Mouse (Mus musculus) NIH3T3 (cell line): ENCODE measurements around the gene Cybrd1.

ENCODE experiments used
- DNase-seq: peaks from one replicate; pipeline ENCODE4 v3.0.0-alpha.2; 2012; ENCODE audit warnings: low read depth

The Cybrd1 gene

DNA sequence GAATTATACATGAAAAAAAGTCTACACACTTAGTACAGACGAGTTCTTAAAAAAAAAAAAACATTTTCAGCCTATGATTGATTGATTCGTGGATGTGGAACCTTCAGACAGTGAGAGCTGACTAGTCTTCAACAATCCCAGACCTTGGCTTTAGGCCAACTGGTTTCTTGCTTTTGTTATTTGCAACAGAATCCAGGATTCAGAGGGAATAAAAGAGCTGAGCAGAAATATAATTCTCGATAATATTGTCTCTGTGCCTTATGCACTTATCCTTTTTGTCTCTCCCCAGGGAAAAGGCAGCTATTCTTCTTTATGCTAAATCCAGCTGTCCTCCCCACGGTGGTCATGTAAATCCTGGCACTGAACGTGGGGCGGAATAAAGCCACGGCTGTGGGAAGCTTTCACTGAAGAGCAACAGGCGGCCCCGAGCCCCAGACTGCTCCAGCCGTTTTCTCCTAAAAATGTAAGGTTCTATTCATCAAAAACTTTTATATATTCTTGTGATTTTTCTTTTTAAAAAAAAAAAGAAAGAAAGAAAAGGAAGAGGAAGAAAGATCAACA lies 50.8 kb downstream of the Cybrd1 start:
- peak; percentile 33 for DNase-seq

DNA sequence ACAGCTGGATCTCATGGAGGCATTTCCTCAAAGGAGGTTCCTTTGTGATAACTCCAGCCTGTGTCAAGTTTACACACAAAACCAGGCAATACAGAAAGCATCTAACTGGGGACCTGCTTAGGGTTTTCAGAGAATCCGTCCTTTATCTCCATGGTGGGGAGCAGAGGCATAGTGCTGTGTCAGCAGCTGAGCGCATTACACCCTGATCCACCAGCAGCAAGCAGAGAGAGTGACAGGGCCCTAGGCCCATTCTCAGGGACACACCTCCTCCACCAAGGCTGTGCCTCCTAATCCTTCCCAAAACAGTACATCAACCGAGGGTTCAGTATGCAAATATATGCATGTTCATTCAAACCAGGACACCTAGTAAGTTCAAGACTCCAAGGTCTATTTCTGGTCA lies 55.3 kb downstream of the Cybrd1 start:
- DNase-seq = no peak

DNA sequence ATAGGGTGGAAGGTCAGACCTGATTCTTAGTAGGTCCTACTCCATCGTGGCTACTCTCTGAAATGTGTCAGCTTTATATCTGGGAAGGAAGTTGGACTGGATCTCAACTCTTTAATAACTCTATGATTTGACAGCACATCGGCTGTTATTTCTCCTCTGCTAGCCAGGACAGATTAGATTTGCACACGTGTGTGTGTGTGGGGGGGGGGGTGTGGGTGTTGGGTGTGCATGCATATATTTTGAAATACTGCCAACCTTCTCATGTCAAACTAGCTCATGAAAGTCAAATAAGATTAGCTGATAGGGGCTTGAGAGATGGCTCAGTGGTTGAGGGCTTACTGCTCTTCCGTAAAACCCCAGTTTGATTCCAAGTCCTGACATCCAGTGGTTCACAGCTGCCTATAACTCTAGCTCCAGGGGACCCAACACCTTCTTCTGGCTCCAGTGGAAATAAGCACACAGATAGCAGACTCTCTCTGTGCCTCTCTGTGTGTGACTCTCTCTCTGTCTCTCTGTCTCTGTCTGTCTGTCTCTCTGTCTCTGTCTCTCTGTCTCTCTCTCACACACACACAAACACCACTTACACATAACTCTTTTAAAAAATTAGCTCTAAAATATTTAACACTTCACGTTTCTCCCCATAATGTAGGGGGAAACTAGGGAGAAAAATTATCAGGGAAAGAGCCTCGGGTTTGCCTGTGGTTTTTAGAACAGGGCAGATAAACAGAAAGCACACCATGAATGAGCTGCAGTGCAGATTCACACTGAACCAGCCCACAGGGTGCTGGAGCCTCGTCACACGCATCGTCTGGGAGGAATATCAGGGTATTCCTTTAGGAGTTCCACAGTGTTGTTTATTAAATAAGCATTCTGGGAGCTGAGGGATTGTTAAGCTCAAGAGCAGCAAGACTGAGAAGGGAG lies 58.9 kb downstream of the Cybrd1 start:
- no peak for DNase-seq

DNA sequence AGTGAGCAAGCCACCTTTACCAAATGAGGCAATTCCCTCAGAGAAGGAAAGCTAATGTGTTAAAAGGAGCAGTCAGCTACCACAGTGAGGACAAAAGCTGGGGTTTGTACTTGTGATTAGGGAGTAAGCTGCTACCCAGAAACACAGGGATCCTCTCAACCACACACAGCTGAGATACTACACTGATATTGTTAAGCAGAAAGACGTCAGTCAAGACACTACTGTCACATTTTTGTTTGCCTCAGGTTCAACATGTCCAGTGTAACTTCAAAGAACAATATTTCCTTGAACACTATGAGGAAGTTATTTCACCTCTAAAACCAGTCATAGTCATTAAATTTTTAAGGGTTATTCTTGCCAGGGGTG lies 59.5 kb downstream of the Cybrd1 start:
- no peak for DNase-seq

DNA sequence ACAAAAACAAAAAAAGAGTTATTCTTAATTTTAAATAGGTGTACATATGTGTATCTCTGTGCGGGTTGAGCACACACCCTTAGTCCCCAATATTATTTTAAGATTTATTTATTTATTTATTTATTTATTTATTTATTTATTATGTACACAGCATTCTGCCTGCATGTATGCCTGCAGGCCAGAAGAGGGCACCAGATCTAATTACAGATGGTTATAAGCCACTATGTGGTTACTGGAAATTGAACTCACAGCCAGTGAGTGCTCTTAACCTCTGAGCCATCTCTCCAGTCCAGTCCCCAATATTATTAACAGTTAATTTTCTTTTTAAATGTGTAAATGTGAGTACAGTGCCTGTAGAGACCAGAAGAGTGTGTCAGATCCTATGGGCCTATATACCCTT lies 60.0 kb downstream of the Cybrd1 start:
- no peak for DNase-seq

DNA sequence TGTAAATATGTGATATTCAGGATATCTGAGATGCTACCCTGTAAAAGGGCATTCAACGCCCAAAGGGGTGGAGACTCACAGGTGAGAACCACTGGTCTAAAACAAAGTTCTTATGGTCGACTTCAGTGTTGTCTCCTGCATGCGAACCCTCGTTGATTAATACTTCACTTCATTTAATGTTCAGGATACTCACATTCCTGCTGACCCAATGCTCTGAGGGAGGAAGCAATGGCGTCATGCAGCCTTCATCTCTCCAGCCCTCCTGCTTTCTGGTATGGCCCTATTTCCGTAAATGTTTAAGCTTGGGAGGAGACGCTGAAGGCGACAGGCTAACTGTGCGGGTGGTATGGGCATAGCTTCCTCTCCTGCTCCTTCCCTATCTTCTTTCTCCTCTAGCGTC lies 62.0 kb downstream of the Cybrd1 start:
- no peak for DNase-seq

DNA sequence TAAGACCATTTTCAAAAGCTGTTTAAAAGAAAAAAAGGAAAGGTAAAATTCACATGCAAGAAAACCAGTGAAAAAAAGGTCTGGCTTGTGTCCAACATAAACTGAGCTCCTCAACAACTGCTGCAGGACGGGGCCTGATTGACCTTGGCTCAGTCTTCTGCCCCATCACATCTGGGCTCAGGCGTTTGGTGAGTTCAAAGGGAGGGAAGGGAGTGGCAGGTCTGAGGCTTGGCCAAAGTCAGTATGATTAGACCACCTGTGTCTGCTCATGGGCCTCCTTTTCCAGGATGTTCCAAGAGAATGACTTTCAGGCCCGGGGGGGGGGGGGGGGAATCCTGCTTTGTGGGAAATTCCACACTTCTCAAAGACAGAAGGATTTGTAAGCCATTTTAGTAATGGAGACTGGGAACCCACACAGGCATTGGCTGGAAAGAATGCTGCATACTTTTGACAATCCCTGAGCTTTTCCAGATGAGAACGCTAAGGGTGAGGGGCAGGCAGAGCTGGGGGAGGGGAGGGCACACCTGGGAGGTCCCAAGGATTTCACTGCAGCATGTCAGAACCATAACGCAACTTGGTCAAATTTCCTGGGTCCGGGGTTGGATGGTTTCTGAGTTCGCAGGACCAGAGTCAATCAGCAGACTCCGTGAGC lies 63.0 kb downstream of the Cybrd1 start:
- DNase-seq = no peak

DNA sequence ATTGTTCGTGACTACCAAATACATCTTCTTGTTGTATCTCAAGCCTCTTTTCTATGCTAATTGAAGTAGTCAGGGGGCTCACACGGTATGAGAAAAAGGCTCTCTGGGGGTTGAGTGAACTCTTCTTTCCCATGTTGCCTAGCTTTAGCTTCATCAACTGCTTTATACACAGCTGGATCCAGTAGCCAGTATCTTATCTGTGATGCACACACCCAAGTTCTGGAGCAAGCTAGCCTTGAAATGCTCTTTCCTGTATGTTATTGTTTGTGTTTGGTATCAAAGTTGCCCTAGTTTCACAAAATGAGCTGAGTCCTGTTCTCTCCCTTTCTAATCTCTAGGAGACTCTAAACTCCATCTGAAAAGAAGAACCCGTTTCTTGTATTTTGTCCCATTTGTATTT lies 70.2 kb downstream of the Cybrd1 start:
- no peak for DNase-seq

DNA sequence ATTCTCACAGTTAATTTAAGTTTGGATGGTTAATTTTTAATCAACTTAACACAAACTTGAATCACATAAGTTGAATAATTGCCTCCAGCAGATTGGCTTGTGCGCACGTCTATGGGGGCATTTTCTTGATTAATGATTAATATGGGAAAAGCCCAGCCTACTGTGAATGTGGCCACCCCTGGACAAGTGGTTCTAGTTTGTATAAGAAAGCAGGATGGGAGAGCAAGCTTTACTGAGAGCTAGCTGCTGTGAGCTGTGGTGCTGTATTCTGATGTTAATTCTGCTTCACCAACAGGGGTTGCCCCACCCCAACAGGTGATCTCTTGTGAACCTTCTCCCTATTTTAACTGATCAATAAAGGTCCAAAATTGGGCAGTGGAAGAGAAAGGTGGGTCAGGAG lies 71.1 kb downstream of the Cybrd1 start:
- no peak for DNase-seq

DNA sequence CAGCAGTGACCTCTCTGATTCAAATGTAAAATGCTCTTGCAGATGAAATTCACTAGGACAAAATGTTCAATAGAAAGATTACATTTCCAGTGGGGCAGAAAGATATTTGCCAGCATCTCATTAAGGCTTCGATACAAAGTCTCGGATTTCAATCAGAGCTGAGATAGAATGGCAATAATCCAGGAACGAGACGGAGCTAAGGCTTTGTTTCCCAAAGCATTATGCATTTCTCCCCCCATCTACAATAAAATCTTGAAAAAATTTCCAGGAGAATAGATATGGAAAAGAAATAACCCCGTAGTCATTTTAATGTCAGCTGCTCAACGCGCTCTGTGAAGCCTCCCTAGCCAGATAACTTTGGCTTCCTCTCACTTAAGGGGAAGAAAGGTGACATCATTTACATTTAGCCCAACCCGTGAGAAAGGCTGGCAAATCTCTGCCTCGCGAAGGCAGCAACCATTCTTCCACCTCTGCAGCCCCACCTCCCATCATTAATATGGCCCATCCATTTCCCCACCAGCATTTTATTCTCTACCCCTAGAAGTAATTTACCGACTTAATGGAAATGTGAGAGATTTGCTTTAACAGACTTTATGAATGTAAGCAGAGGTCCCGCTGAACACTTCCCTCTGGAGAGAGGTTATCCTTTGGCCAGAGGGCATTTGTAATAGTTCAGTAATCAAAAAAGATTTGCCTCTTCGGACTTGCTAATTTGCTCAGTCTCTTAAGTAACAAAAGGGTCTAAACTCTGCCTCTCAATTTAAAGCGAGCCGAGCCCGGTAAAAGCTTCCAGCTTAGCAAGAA lies 73.9 kb downstream of the Cybrd1 start:
- no peak for DNase-seq

DNA sequence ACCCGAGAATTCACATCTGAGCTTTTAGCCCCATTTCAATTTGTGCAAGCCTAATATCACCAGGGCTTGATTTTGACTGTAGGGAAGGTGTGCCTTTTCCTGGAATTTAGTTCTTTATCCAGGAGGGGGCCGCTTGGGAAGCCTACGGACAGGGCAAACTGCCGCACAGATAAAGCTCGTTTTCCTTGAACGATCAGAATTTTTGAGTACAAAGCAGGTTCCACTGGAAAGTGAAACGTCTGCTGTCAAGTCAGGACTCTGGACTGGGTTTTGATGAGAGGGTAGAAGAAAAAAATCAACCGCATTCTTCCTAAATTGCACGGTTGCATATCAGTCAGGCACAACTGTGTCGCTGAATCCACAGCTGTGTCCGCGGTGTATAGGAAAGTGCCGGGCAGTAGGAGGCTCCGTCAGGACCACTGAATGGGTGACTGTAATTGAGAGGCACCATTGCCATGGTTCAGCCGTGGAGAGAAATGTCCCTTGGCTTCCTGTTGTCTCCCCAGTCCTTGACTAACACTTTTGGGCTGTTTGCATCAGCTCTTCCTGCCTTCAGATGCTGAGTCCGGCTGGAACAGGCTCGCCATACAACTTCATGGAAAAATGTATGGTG lies 74.6 kb downstream of the Cybrd1 start:
- DNase-seq = no peak
